Mouse (Mus musculus): ENCODE data around the gene Ppp5c.

DNA sequence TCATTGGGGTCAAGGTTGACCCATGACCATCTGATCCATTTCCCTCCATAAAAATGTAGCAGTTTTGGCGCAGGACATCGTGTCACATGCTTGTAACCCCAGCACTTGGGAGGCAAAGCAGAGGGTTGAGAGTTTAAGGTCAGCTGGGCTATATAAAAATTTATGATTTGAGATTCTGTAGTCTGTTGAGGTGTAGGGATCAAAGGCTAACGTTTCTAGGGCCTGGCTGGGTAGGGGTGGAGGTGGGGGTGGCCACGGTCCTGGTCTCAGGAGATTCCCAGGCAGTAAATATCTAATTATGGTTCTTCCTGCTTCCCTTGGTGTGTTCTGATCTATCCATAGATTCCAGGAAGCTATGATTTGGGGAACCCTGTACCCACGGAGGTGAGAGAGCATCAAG, 66.0 kb downstream of the Ppp5c start:
- TF ChIP-seq USF1 (IDR thresholded peaks at IDR 0.05; ENCODE audit: low read depth) = no peak
- TF ChIP-seq POLR2A (IDR thresholded peaks at IDR 0.05; ENCODE audit: insufficient read length, low read depth) = no peak
- no peak for TF ChIP-seq MYOG (IDR thresholded peaks at IDR 0.05; ENCODE audit: control insufficient read depth in 1 of 3, insufficient read depth in 1 of 3, insufficient read length in 2 of 3, low read depth in 2 of 3)
- TF ChIP-seq TCF12 (IDR thresholded peaks at IDR 0.05; ENCODE audit: insufficient read depth, poor library complexity, severe bottlenecking) = no peak
- no peak for TF ChIP-seq SRF (IDR thresholded peaks at IDR 0.05; ENCODE audit: control insufficient read depth, insufficient read length, low read depth)
- no peak for TF ChIP-seq TCF3 (IDR thresholded peaks at IDR 0.05; ENCODE audit: insufficient read length, low read depth)
- TF ChIP-seq MYOD1 (IDR thresholded peaks at IDR 0.05; ENCODE audit: control insufficient read depth in 1 of 3, insufficient read length in 2 of 3, low read depth in 2 of 3) = no peak
- no peak for TF ChIP-seq MAX (IDR thresholded peaks at IDR 0.05; ENCODE audit: low read depth)
- no peak for TF ChIP-seq POLR2AphosphoS2 (IDR thresholded peaks at IDR 0.05; ENCODE audit: insufficient read length, low read depth)
- TF ChIP-seq REST (IDR thresholded peaks at IDR 0.05; ENCODE audit: insufficient read depth, insufficient read length) = no peak
- no peak for TF ChIP-seq E2F4 (IDR thresholded peaks at IDR 0.05; ENCODE audit: insufficient read depth)
